Mouse (Mus musculus) G1E (cell line): Measurements from ENCODE around the gene Nrg4. TPM values are rescaled to one million over a fixed set of nuclear protein-coding genes. Genes with fewer than 3 reads are reported as not detected.
A peak's percentile ranks its signal among the peaks of the same experiment; 100 is the strongest.

Experiments used
- ATAC-seq: 2 replicates; pipeline ENCODE4 v1.8.0; 2016; ENCODE audit warnings: mild to moderate bottlenecking; ENCODE audit not compliant: insufficient number of reproducible peaks, poor library complexity, low FRiP score, severe bottlenecking; ENCODE audit errors: extremely low read depth
- DNase-seq: peaks from one replicate; pipeline ENCODE4 v3.0.0; 2012; ENCODE audit warnings: low spot score
- H3K27me3 ChIP-seq: 2 replicates; pipeline ENCODE4 v1.6.1; 2012; ENCODE audit warnings: mild to moderate bottlenecking, low read length, inconsistent platforms; ENCODE audit not compliant: insufficient read depth
- H3K36me3 ChIP-seq: replicated peaks from 2 replicates; pipeline ENCODE3; 2012; ENCODE audit warnings: mild to moderate bottlenecking, inconsistent platforms
- H3K4me1 ChIP-seq: 2 replicates; pipeline ENCODE4 v1.6.1; 2012; ENCODE audit warnings: low read depth, low read length, inconsistent platforms, mixed read lengths; ENCODE audit not compliant: insufficient read depth
- H3K4me3 ChIP-seq: 2 replicates; pipeline ENCODE4 v1.5.1; 2012; ENCODE audit warnings: low read depth, mild to moderate bottlenecking, inconsistent platforms, low read length, moderate library complexity, mixed read lengths
- H3K9me3 ChIP-seq: replicated peaks from 2 replicates; pipeline ENCODE4 v1.6.1; 2012; ENCODE audit warnings: inconsistent platforms
- CTCF ChIP-seq: IDR thresholded peaks from 2 replicates; pipeline ENCODE4 v1.5.1; 2012; ENCODE audit warnings: low read depth, low read length, inconsistent platforms, mixed read lengths
- GATA1 ChIP-seq: IDR thresholded peaks from 2 replicates; pipeline ENCODE4 v1.6.1; 2012; ENCODE audit warnings: borderline replicate concordance, low read length, inconsistent platforms, mixed read lengths
- GATA2 ChIP-seq: IDR thresholded peaks from 2 replicates; pipeline ENCODE4 v1.6.1; 2012; ENCODE audit warnings: low read depth, low read length, inconsistent platforms, borderline replicate concordance
- POLR2AphosphoS5 ChIP-seq: IDR thresholded peaks from 2 replicates; pipeline ENCODE4 v1.6.1; 2012; ENCODE audit warnings: low read depth, low read length, inconsistent platforms; ENCODE audit not compliant: insufficient replicate concordance
- TAL1 ChIP-seq: conservative IDR thresholded peaks from 2 replicates; pipeline ENCODE4 v1.6.1; 2012; ENCODE audit warnings: low read depth, low read length, inconsistent platforms, mixed read lengths
- polyA plus RNA-seq: library from polyadenylated mRNA; stranded (reverse); fragments of >175 nt; gene quantifications from 2 replicates; pipeline ENCODE4 v1.2.3, GENCODE M21; 2012
- total RNA-seq, 2 experiments: library from RNA; stranded (forward) in 1 of 2; stranded (reverse) in 1 of 2; fragments of 200-1000 nt in 1 of 2; fragments of >200 nt in 1 of 2; fragmentation: Nextera tagmentation in 1 of 2; gene quantifications; 2 replicates each; pipeline ENCODE4 v1.2.3; 2014 to 2017

Gene Nrg4
- total and polyA plus RNA-seq, 3 experiments, result 0.22 TPM; not detected in 2

DNA sequence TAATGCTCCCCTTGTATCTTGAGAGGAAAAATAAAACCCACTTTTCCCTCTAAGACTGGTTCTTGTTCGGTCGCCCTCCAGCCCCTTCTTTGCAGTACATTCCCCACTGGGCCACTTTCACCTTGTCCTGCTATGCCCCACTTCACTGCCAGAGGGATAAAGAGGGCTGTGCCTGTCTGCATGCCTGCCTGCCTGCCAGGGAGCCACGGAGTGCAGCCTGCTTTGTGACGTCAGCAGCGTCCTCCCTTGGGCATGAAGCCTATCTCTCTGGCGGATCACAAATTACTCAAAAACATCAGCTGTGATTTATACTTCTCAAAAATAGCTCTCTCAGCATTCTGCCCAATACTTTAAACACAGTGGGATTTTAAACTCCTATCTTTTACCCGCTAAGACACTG is 6.3 kb upstream of the Nrg4 start:
- ATAC-seq (no peak), DNase-seq (no peak)
- H3K36me3 ChIP-seq, result no peaks in the 10 kb centered on the region
- H3K27me3 ChIP-seq, result peaks cover 19% of the 10 kb centered on the region
- no peaks in the 10 kb centered on the region for H3K9me3 ChIP-seq
- no peaks in the 10 kb centered on the region for H3K4me1 ChIP-seq
- TF ChIP-seq TAL1, result no peak
- TF ChIP-seq CTCF, result no peak
- TF ChIP-seq GATA1, result no peak
- TF ChIP-seq POLR2AphosphoS5, result no peak
- TF ChIP-seq GATA2, result no peak
- H3K4me3 ChIP-seq, result no peak overlapping the region

DNA sequence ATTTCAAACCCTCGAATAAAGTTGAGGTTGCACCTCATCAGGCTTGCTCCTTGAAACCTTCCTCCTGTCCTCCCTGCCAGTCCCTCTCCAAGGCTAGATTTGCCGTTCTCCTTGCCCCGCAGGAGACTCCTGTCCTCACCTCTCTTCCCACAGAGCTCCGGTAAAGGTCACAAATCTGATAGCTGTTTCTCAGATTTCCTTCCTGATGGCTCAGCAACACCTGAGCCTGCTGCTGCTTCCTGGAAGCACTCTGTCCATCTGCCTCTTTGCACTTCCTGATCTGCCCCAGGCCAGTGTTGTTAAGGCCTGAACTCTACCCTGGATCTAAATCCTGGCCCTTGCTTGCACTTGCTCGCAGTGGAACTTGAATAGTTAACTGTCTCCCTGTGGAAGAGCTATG is 5.8 kb upstream of the Nrg4 start:
- TF ChIP-seq GATA2, result no peak
- no peak for TF ChIP-seq TAL1
- TF ChIP-seq GATA1, result no peak
- no peak for TF ChIP-seq CTCF
- TF ChIP-seq POLR2AphosphoS5, result no peak
- H3K36me3 ChIP-seq, result no peaks in the 10 kb centered on the region
- no peak overlapping the region for H3K4me3 ChIP-seq
- DNase-seq (no peak), ATAC-seq (no peak)
- peaks cover 19% of the 10 kb centered on the region for H3K27me3 ChIP-seq
- H3K9me3 ChIP-seq, result no peaks in the 10 kb centered on the region
- H3K4me1 ChIP-seq, result no peaks in the 10 kb centered on the region

DNA sequence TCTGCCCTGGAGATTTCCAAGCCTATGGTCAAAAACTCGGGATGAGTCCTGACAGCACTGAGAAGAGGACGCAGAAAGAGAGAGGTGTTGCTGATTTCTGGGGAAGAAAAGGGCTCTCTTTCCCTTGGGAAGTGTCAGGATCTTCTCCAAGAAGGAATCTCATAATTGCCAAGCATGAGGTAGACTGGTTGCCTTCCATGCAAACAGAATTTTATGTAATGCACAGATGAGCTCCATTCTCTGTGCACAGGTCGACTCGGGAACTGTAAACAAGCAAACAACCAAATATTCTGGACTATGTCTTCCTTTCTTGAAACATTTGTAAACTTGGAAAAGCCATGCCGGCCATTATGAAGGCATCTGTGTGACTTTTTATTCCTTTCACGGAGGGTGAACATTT is 2.8 kb upstream of the Nrg4 start:
- peaks cover 7% of the 10 kb centered on the region; the same call in 1 of the 2 replicates for H3K4me1 ChIP-seq
- no peak overlapping the region for H3K4me3 ChIP-seq
- DNase-seq, result no peak
- no peak for ATAC-seq
- no peaks in the 10 kb centered on the region for H3K36me3 ChIP-seq
- TF ChIP-seq GATA1 (no peak), CTCF (no peak), POLR2AphosphoS5 (no peak), TAL1 (no peak), GATA2 (no peak)
- H3K9me3 ChIP-seq, result no peaks in the 10 kb centered on the region
- peaks cover 38% of the 10 kb centered on the region for H3K27me3 ChIP-seq

DNA sequence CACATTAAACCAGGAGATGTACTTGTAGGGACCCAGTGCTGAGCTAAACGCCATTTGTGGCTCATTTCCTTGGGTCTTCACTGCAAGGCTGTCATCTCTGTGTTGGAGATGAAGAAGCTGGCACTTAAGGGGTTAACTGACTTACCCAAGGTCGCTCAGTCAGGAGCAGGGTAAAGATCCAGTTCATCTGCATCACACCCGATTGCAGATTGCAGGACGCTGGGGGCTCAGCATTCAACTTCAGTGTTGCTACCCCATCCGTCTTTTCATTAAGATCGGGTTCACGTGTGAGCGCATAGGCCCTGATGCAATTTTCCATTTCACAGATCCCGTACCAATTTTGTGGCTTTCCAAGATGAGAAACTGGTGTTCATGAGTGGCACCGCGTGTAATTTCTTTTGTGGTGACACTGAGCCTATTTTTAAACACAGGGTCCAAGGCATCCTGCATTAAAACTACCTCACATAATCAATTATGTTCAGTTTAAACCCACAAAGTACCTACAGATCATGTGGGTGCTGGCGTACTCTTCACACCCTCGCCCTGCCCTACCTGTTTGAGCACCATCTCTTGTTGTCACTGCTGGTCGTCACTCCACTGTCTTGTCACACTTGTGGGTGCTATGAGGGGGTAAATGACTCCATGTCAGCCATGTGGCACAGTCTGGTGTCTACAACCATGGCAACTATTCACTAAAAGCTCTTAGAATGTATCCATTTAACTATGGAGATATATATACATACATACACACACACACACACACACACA is 1.7 kb upstream of the Nrg4 start:
- Histone ChIP-seq H3K9me3 (no peaks in the 10 kb centered on the region), H3K36me3 (no peaks in the 10 kb centered on the region), H3K4me1 (peaks cover 7% of the 10 kb centered on the region; the same call in 1 of the 2 replicates), H3K4me3 (no peak overlapping the region), H3K27me3 (peaks cover 38% of the 10 kb centered on the region)
- ATAC-seq (no peak), DNase-seq (no peak)
- no peak for TF ChIP-seq GATA2
- TF ChIP-seq POLR2AphosphoS5, result no peak
- no peak for TF ChIP-seq CTCF
- TF ChIP-seq TAL1, result no peak
- TF ChIP-seq GATA1, result no peak

DNA sequence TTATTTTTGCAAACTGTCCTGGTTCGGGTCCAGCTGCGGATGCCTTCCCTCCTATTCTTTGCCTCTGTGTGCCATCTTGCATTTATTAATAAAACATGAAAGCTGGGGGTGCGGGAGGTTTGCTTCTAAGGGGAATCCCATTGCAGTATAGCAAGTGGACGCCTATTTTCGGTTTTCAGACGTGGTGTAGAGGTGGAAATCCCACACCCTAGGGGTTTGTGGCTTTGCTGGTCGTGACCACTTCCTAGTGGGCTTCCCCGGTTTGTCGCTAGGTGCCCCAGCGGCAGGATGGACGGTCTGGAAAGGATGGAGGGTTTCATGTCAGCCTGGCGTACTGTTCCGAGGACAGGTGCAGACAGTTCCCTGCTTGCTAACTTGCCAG is 581 bp upstream of the Nrg4 start:
- H3K9me3 ChIP-seq, result no peaks in the 10 kb centered on the region
- no peak for DNase-seq
- peaks cover 36% of the 10 kb centered on the region for H3K27me3 ChIP-seq
- peak overlapping the region; percentile 62; the same call in 1 of the 2 replicates for H3K4me3 ChIP-seq
- TF ChIP-seq POLR2AphosphoS5 (no peak), GATA1 (no peak), TAL1 (no peak), CTCF (no peak), GATA2 (no peak)
- H3K4me1 ChIP-seq, result peaks cover 7% of the 10 kb centered on the region; the same call in 1 of the 2 replicates
- H3K36me3 ChIP-seq, result no peaks in the 10 kb centered on the region
- no peak for ATAC-seq
